Mouse (Mus musculus) frontal cortex, postnatal 25 days (tissue): ENCODE data around the gene Pdzph1.
A peak's percentile ranks its signal among the peaks of the same experiment; 100 is the strongest.

ENCODE experiments used
- DNase-seq, 2 experiments: peaks; one replicate each; pipeline ENCODE4 v3.0.0; 2022; ENCODE audit warnings: low spot score in 2 of 2

The Pdzph1 gene

GRCm38 (mm10) chr17:58991275-58991674 lies at the start of gene Pdzph1:
TSS of gene Pdzph1 (minus strand) at chr17:58991375.
- no peak for DNase-seq

- DNase-seq, result peak in 1 of 2 experiments; percentile 7
Observed at GRCm38 (mm10) chr17:59039754-59040153, 48.6 kb upstream of the Pdzph1 start.

- no peak for DNase-seq
Observed at GRCm38 (mm10) chr17:59033445-59033844, 42.3 kb upstream of the Pdzph1 start.

GRCm38 (mm10) chr17:59026336-59026735 lies 35.2 kb upstream of the Pdzph1 start:
- no peak for DNase-seq

- no peak for DNase-seq
Observed at GRCm38 (mm10) chr17:59024502-59024901, 33.3 kb upstream of the Pdzph1 start.

- no peak for DNase-seq
Observed at GRCm38 (mm10) chr17:59023971-59024370, 32.8 kb upstream of the Pdzph1 start.

GRCm38 (mm10) chr17:59018666-59019065 lies 27.5 kb upstream of the Pdzph1 start:
- no peak for DNase-seq

- DNase-seq, result peak; percentile 19 to 48
Observed at GRCm38 (mm10) chr17:59013091-59013459, 21.9 kb upstream of the Pdzph1 start, which contains the start of gene Nudt12. TSS of gene Nudt12 (minus strand) at chr17:59013372.

GRCm38 (mm10) chr17:59012421-59013090 lies 21.4 kb upstream of the Pdzph1 start:
- DNase-seq, result peak; percentile 4 to 5

GRCm38 (mm10) chr17:59011546-59012307 lies 20.6 kb upstream of the Pdzph1 start:
- no peak for DNase-seq

- DNase-seq, result no peak
Observed at GRCm38 (mm10) chr17:58973237-58973636, 17.9 kb downstream of the Pdzph1 start.

- peak; percentile 8 to 17 for DNase-seq
Observed at GRCm38 (mm10) chr17:58959905-58960304, 31.3 kb downstream of the Pdzph1 start.

- DNase-seq, result no peak
Observed at GRCm38 (mm10) chr17:58957055-58957454, 34.1 kb downstream of the Pdzph1 start.

- no peak for DNase-seq
Observed at GRCm38 (mm10) chr17:58943015-58943822, 48.0 kb downstream of the Pdzph1 start.

GRCm38 (mm10) chr17:58938598-58938997 lies 52.6 kb downstream of the Pdzph1 start:
- no peak for DNase-seq

- DNase-seq, result no peak
Observed at GRCm38 (mm10) chr17:58937533-58937932, 53.6 kb downstream of the Pdzph1 start.

- DNase-seq, result no peak
Observed at GRCm38 (mm10) chr17:58932983-58933280, 58.2 kb downstream of the Pdzph1 start.

GRCm38 (mm10) chr17:58932279-58932982 lies 58.7 kb downstream of the Pdzph1 start:
- DNase-seq, result no peak

- DNase-seq, result no peak
Observed at GRCm38 (mm10) chr17:58924754-58925546, 66.2 kb downstream of the Pdzph1 start.

GRCm38 (mm10) chr17:58923901-58924476 lies 67.2 kb downstream of the Pdzph1 start:
- no peak for DNase-seq
